In genomic region chr5:22515745-22516144, GRCm38 (mm10) we compare ENCODE assay signal across 7 mouse cellular contexts. TPM values are rescaled to one million over a fixed set of nuclear protein-coding genes. Genes with fewer than 3 reads are reported as not detected.
DNase-seq lines count a peak whose midpoint lies in the region; ATAC-seq and TF ChIP-seq lines count a peak whose summit lies in the region.
"Not testable (repeated sequence)": the region's sequence is repeated elsewhere in the genome, so short reads cannot be mapped to it uniquely, and the experiment has no call there.

No protein-coding gene starts in this region.

- not testable (repeated sequence) for H3K79me2 ChIP-seq in MEL (ENCODE audit: control insufficient read depth, insufficient read depth, low read length, poor library complexity)

- not testable (repeated sequence) for H3K9me3 ChIP-seq in MEL (replicated peaks; ENCODE audit: insufficient read depth, low read length); forebrain, embryonic 14.5 days (replicated peaks; ENCODE audit: control insufficient read depth, low read length); hindbrain, postnatal 0 days (ENCODE audit: low read length); midbrain, postnatal 0 days (ENCODE audit: low read length)

- not testable (repeated sequence) for H3K4me1 ChIP-seq in MEL (ENCODE audit: control insufficient read depth in 1 of 2, insufficient read depth in 2 of 2, low read length in 2 of 2); forebrain, embryonic 14.5 days (ENCODE audit: control insufficient read depth, insufficient read depth, low read length); hindbrain, postnatal 0 days (ENCODE audit: insufficient read depth, low read length); midbrain, postnatal 0 days (ENCODE audit: insufficient read depth, low read length)

- TF ChIP-seq CTCF in MEL (IDR thresholded peaks at IDR 0.05 in 2 of 3, conservative IDR thresholded peaks at IDR 0.05 in 1 of 3; ENCODE audit: control insufficient read depth in 1 of 3, insufficient read depth in 1 of 3, low read depth in 2 of 3, low read length in 3 of 3, poor library complexity in 1 of 3, severe bottlenecking in 1 of 3) = peak in 1 of 3 experiments; percentile 48; a peak in 2 of 6 replicates
- not testable (repeated sequence) for TF ChIP-seq CTCF in brain, embryonic 14.5 days (IDR thresholded peaks at IDR 0.05; ENCODE audit: borderline replicate concordance, extremely low read depth, insufficient read depth, insufficient read length)
- peak; percentile 60 for TF ChIP-seq CTCF in hindbrain, postnatal 0 days (IDR thresholded peaks at IDR 0.05; ENCODE audit: low read depth)
- peak; percentile 62 for TF ChIP-seq CTCF in left cerebral cortex, adult 2 months (IDR thresholded peaks at IDR 0.05)
- peak; percentile 74 for TF ChIP-seq CTCF in midbrain, postnatal 0 days (IDR thresholded peaks at IDR 0.05)

- not testable (repeated sequence) for TF ChIP-seq EP300 in MEL (IDR thresholded peaks at IDR 0.05; ENCODE audit: low read depth in 1 of 2, low read length in 2 of 2)

- not testable (repeated sequence) for H3K9ac ChIP-seq in MEL (ENCODE audit: control insufficient read depth, low read depth, low read length, poor library complexity, severe bottlenecking); forebrain, embryonic 14.5 days (ENCODE audit: low read length); hindbrain, postnatal 0 days (replicated peaks; ENCODE audit: low read length); midbrain, postnatal 0 days (replicated peaks; ENCODE audit: low read length, poor library complexity, severe bottlenecking)

- peak; percentile 55 for TF ChIP-seq RAD21 in MEL (IDR thresholded peaks at IDR 0.05; ENCODE audit: low read depth, low read length)

- not testable (repeated sequence) for H3K4me3 ChIP-seq in MEL (ENCODE audit: control insufficient read depth in 1 of 2, insufficient read depth in 1 of 2, low read depth in 2 of 2, low read length in 2 of 2); forebrain, embryonic 14.5 days (ENCODE audit: low read depth, low read length); hindbrain, postnatal 0 days (ENCODE audit: low read length); left cerebral cortex, adult 2 months; midbrain, postnatal 0 days (ENCODE audit: low read depth, low read length)

- H3K27ac ChIP-seq in MEL (ENCODE audit: control insufficient read depth, low read depth, low read length); forebrain, embryonic 14.5 days (ENCODE audit: low read depth, low read length); hindbrain, postnatal 0 days; left cerebral cortex, adult 2 months; midbrain, postnatal 0 days (ENCODE audit: low read depth, low read length): not testable (repeated sequence)

- 80% methylated on average over 4 of the region's 4 CpGs for WGBS in forebrain, embryonic 14.5 days
- WGBS in hindbrain, postnatal 0 days = 62% methylated on average over 4 of the region's 4 CpGs
- WGBS in midbrain, postnatal 0 days = 66% methylated on average over 4 of the region's 4 CpGs

- not testable (repeated sequence) for ATAC-seq in forebrain, embryonic 14.5 days; hindbrain, postnatal 0 days; midbrain, postnatal 0 days (ENCODE audit: low FRiP score)

- H3K4me2 ChIP-seq in forebrain, embryonic 14.5 days (ENCODE audit: low read length); hindbrain, postnatal 0 days (ENCODE audit: low read depth, low read length); midbrain, postnatal 0 days (ENCODE audit: low read depth, low read length, poor library complexity, severe bottlenecking): not testable (repeated sequence)

- not testable (repeated sequence) for TF ChIP-seq POLR2A in MEL (IDR thresholded peaks at IDR 0.05; ENCODE audit: control insufficient read depth in 1 of 2, insufficient read depth in 1 of 2, low read depth in 1 of 2, low read length in 2 of 2, poor library complexity in 1 of 2); brain, embryonic 14.5 days (IDR thresholded peaks at IDR 0.05; ENCODE audit: borderline replicate concordance, extremely low read depth, insufficient read depth, insufficient read length, poor library complexity, severe bottlenecking)

- DNase-seq in 3T3-L1 (ENCODE audit: low read depth, low spot score) = peak; percentile 33
- not testable (repeated sequence) for DNase-seq in MEL (ENCODE audit: low read depth, low spot score); left cerebral cortex, adult 2 months (ENCODE audit: extremely low spot score in 1 of 2, low spot score in 2 of 2)
- peak; percentile 46 for DNase-seq in brain, embryonic 14.5 days (ENCODE audit: low read depth)
- DNase-seq in forebrain, embryonic 14.5 days (ENCODE audit: low spot score) = peak; percentile 69
- DNase-seq in hindbrain, postnatal 0 days (ENCODE audit: low spot score) = peak; percentile 73
- peak; percentile 60 for DNase-seq in midbrain, postnatal 0 days (ENCODE audit: low spot score)

- intact Hi-C loops in left cerebral cortex, adult 2 months (cut with DNase I) = loop anchor here (5.0 kb wide), 3 partner anchors 728 to 858 kb away; partner anchors contain the start of genes Dnajc2, Pmpcb and Psmc2

- H3K36me3 ChIP-seq in MEL (ENCODE audit: control insufficient read depth in 1 of 2, insufficient read depth in 2 of 2, low read length in 2 of 2) = peaks cover 0 to 47% of the 10 kb centered on the region in 2 experiments; a peak in 2 of 4 replicates
- H3K36me3 ChIP-seq in forebrain, embryonic 14.5 days (ENCODE audit: control insufficient read depth, insufficient read depth, low read length) = peaks cover 14% of the 10 kb centered on the region
- not testable (repeated sequence) for H3K36me3 ChIP-seq in hindbrain, postnatal 0 days (ENCODE audit: insufficient read depth, low read length); midbrain, postnatal 0 days (ENCODE audit: insufficient read depth, low read length)

- not testable (repeated sequence) for H3K27me3 ChIP-seq in MEL (ENCODE audit: control insufficient read depth in 1 of 2, insufficient read depth in 2 of 2, low read length in 2 of 2); forebrain, embryonic 14.5 days (replicated peaks; ENCODE audit: control insufficient read depth, insufficient read depth, low read length); hindbrain, postnatal 0 days (ENCODE audit: insufficient read depth, low read length); midbrain, postnatal 0 days (ENCODE audit: insufficient read depth, low read length)

TF ChIP-seq in MEL, 35 proteins besides CTCF, POLR2A, EP300 and RAD21:
- peak; percentile 36 for TF ChIP-seq SMC3 (IDR thresholded peaks at IDR 0.05; ENCODE audit: low read depth, low read length)
- peak; percentile 79 for TF ChIP-seq ZNF384 (IDR thresholded peaks at IDR 0.05; ENCODE audit: low read depth, low read length)
- peak; percentile 23; the same call in 1 of the 2 replicates for TF ChIP-seq ZC3H11A (IDR thresholded peaks at IDR 0.05; ENCODE audit: low read depth, low read length)

RNA-seq across cellular contexts. Expression of gene Orc5, which starts 34.5 kb away (rescaled TPM):
- total RNA-seq in MEL (2012; rRNA removed) = 68.0 and 76.5 TPM in 2 replicates
- polyA plus RNA-seq in MEL (2012; ENCODE audit: insufficient read depth in 1 of 2, insufficient read length in 2 of 2, low read depth in 1 of 2, low replicate concordance in 2 of 2, missing spikeins in 1 of 2) = 10 to 100 TPM in 1 of 2 experiments, not detected in 1; 75.7 TPM
- 4.7 and 10.1 TPM in 2 replicates for polyA plus RNA-seq in brain, embryonic 14.5 days (2012; rRNA removed)
- 47.3 and 48.1 TPM in 2 replicates for polyA plus RNA-seq in forebrain, embryonic 14.5 days (2014; fragmentation: Nextera tagmentation; extraction: Ambion mirVana)
- 21.5 and 26.3 TPM in 2 replicates for total RNA-seq in hindbrain, postnatal 0 days (2014; rRNA removed)
- polyA plus RNA-seq in hindbrain, postnatal 0 days (2015; fragmentation: Nextera tagmentation; extraction: Ambion mirVana) = 30.4 and 30.7 TPM in 2 replicates
- total RNA-seq in left cerebral cortex, adult 2 months (2021) = 10 to 100 TPM; 16.5 to 20.8 TPM
- 27.7 and 28.9 TPM in 2 replicates for total RNA-seq in midbrain, postnatal 0 days (2014; rRNA removed)
- 28.5 and 31.5 TPM in 2 replicates for polyA plus RNA-seq in midbrain, postnatal 0 days (2015; fragmentation: Nextera tagmentation; extraction: Ambion mirVana)
